Mouse (Mus musculus) lung, adult 2 months (tissue): ENCODE measurements around the gene Maats1. TPM values are rescaled to one million over a fixed set of nuclear protein-coding genes. Genes with fewer than 3 reads are reported as not detected.

Experiments used
- DNase-seq: peaks from one replicate; pipeline ENCODE4 v3.0.0; 2022
- H3K4me1 ChIP-seq: fragments of 200-500 bp; 2 replicates; pipeline ENCODE4 v1.6.1; 2011; ENCODE audit warnings: low read length; ENCODE audit not compliant: control insufficient read depth, insufficient read depth
- H3K4me3 ChIP-seq: fragments of 200-500 bp; replicated peaks from 2 replicates; pipeline ENCODE3; 2011; ENCODE audit warnings: low read depth, mild to moderate bottlenecking, control low read depth, low read length; ENCODE audit errors: extremely low read depth
- CTCF ChIP-seq: fragments of 200-500 bp; IDR thresholded peaks from 2 replicates; pipeline ENCODE4 v1.5.1; 2011; ENCODE audit warnings: mild to moderate bottlenecking, low read length, control low read depth; ENCODE audit not compliant: insufficient read depth
- POLR2A ChIP-seq: fragments of 200-500 bp; IDR thresholded peaks from 2 replicates; pipeline ENCODE4 v1.6.1; 2011; ENCODE audit warnings: low read depth, mild to moderate bottlenecking, control low read depth, low read length, borderline replicate concordance; ENCODE audit errors: extremely low read depth
- WGBS: fragments of 180-500 bp; shearing (Covaris S2); methylation state at CpG from one replicate; pipeline ENCODE4 v1.1.7; 2018; 5-methylcytosine and 5-hydroxymethylcytosine counted together
- polyA plus RNA-seq: library from polyadenylated mRNA; depleted of rRNA; stranded (reverse); fragments of >200 nt; gene quantifications from 2 replicates; pipeline ENCODE4 v1.2.3, GENCODE M21; 2012

Gene Maats1
- polyA plus RNA-seq, 1 experiment, result 2.5 TPM

GRCm38 (mm10) chr16:38283300-38283699, 58.6 kb downstream of the Maats1 start:
- Histone ChIP-seq H3K4me3 (no peak overlapping the region), H3K4me1 (no peaks in the 10 kb centered on the region)
- 39% methylated on average over 3 of the region's 3 CpGs for WGBS
- DNase-seq, result no peak
- TF ChIP-seq POLR2A, result no peak
- TF ChIP-seq CTCF, result no peak

GRCm38 (mm10) chr16:38282559-38283160, 59.3 kb downstream of the Maats1 start:
- DNase-seq, result no peak
- 78% methylated on average over 7 of the region's 7 CpGs for WGBS
- TF ChIP-seq POLR2A (no peak), CTCF (no peak)
- no peak overlapping the region for H3K4me3 ChIP-seq
- H3K4me1 ChIP-seq, result no peaks in the 10 kb centered on the region

- DNase-seq, result no peak
- 69% methylated on average over 7 of the region's 7 CpGs for WGBS
- H3K4me1 ChIP-seq, result no peaks in the 10 kb centered on the region
- TF ChIP-seq POLR2A (no peak), CTCF (no peak)
- no peak overlapping the region for H3K4me3 ChIP-seq
These were observed 61.0 kb downstream of the Maats1 start for GRCm38 (mm10) chr16:38280951-38281350.

GRCm38 (mm10) chr16:38279794-38280193, 62.1 kb downstream of the Maats1 start:
- H3K4me3 ChIP-seq, result no peak overlapping the region
- TF ChIP-seq POLR2A (no peak), CTCF (no peak)
- no peaks in the 10 kb centered on the region for H3K4me1 ChIP-seq
- DNase-seq, result no peak
- WGBS, result 90% methylated on average over 5 of the region's 5 CpGs

- TF ChIP-seq POLR2A (no peak), CTCF (no peak)
- H3K4me1 ChIP-seq, result no peaks in the 10 kb centered on the region
- WGBS, result 51% methylated on average over 2 of the region's 2 CpGs
- H3K4me3 ChIP-seq, result no peak overlapping the region
- DNase-seq, result no peak
These were observed 67.2 kb downstream of the Maats1 start for GRCm38 (mm10) chr16:38274737-38275136.

- no peak for DNase-seq
- no peaks in the 10 kb centered on the region for H3K4me1 ChIP-seq
- TF ChIP-seq POLR2A, result no peak
- no peak for TF ChIP-seq CTCF
- 69% methylated on average over 5 of the region's 5 CpGs for WGBS
- no peak overlapping the region for H3K4me3 ChIP-seq
These were observed 69.5 kb downstream of the Maats1 start for GRCm38 (mm10) chr16:38272483-38272882.

GRCm38 (mm10) chr16:38271601-38272000, 70.3 kb downstream of the Maats1 start:
- DNase-seq, result no peak
- H3K4me1 ChIP-seq, result no peaks in the 10 kb centered on the region
- TF ChIP-seq CTCF, result no peak
- no peak for TF ChIP-seq POLR2A
- WGBS, result 45% methylated on average over 3 of the region's 3 CpGs
- H3K4me3 ChIP-seq, result no peak overlapping the region

- H3K4me1 ChIP-seq, result no peaks in the 10 kb centered on the region
- TF ChIP-seq CTCF (no peak), POLR2A (no peak)
- no peak overlapping the region for H3K4me3 ChIP-seq
- WGBS, result 93% methylated on average over 9 of the region's 9 CpGs
- no peak for DNase-seq
These were observed 86.0 kb downstream of the Maats1 start for GRCm38 (mm10) chr16:38255927-38256326.

GRCm38 (mm10) chr16:38255107-38255506, 86.8 kb downstream of the Maats1 start:
- no peaks in the 10 kb centered on the region for H3K4me1 ChIP-seq
- TF ChIP-seq CTCF, result no peak
- no peak for TF ChIP-seq POLR2A
- no peak overlapping the region for H3K4me3 ChIP-seq
- 65% methylated on average over 4 of the region's 4 CpGs for WGBS
- DNase-seq, result no peak

GRCm38 (mm10) chr16:38254001-38254400, 87.9 kb downstream of the Maats1 start:
- no peaks in the 10 kb centered on the region; the same call in 1 of the 2 replicates for H3K4me1 ChIP-seq
- DNase-seq, result no peak
- no peak for TF ChIP-seq CTCF
- TF ChIP-seq POLR2A, result no peak
- H3K4me3 ChIP-seq, result no peak overlapping the region
- WGBS, result 77% methylated on average over 14 of the region's 14 CpGs
